Mouse (Mus musculus) stomach, embryonic 14.5 days (tissue): ENCODE results near the gene Slc35a2. TPM values are rescaled to one million over a fixed set of nuclear protein-coding genes. Genes with fewer than 3 reads are reported as not detected.
"Not testable (repeated sequence)": the region's sequence is repeated elsewhere in the genome, so short reads cannot be mapped to it uniquely, and the experiment has no call there.

Experiments
- ATAC-seq: fragments of 200-750 bp; cut with Nextera tagmentation; 2 replicates; pipeline ENCODE4 v1.8.0; 2017; ENCODE audit warnings: low read depth, moderate TSS enrichment; ENCODE audit not compliant: insufficient number of reproducible peaks, insufficient read depth, low FRiP score
- H3K27ac ChIP-seq: fragments of 300-500 bp; sonication (generic); 2 replicates; pipeline ENCODE4 v1.5.1; 2014; ENCODE audit warnings: mild to moderate bottlenecking, low read length, moderate library complexity, mixed read lengths
- H3K27me3 ChIP-seq: fragments of 300-500 bp; sonication (generic); 2 replicates; pipeline ENCODE4 v1.6.1; 2014; ENCODE audit warnings: low read length, control low read depth, mixed read lengths; ENCODE audit not compliant: control insufficient read depth, insufficient read depth
- H3K36me3 ChIP-seq: fragments of 300-500 bp; sonication (generic); 2 replicates; pipeline ENCODE4 v1.6.1; 2014; ENCODE audit warnings: mild to moderate bottlenecking, control low read depth, low read length, moderate library complexity, mixed read lengths; ENCODE audit not compliant: control insufficient read depth, insufficient read depth
- H3K4me1 ChIP-seq: fragments of 300-500 bp; sonication (generic); 2 replicates; pipeline ENCODE4 v1.6.1; 2014; ENCODE audit warnings: low read length, control low read depth, mixed read lengths; ENCODE audit not compliant: control insufficient read depth, insufficient read depth
- H3K4me2 ChIP-seq: fragments of 300-500 bp; sonication (generic); replicated peaks from 2 replicates; pipeline ENCODE4 v1.6.1; 2014; ENCODE audit warnings: low read depth, low read length, control low read depth
- H3K4me3 ChIP-seq: fragments of 300-500 bp; sonication (generic); 2 replicates; pipeline ENCODE4 v1.5.1; 2014; ENCODE audit warnings: low read depth, low read length, control low read depth
- H3K9ac ChIP-seq: fragments of 300-500 bp; sonication (generic); replicated peaks from 2 replicates; pipeline ENCODE4 v1.6.1; 2014; ENCODE audit warnings: low read depth, mild to moderate bottlenecking, control low read depth, low read length, moderate library complexity, mixed read lengths
- H3K9me3 ChIP-seq: fragments of 300-500 bp; sonication (generic); 2 replicates; pipeline ENCODE4 v1.6.1; 2016; ENCODE audit warnings: low read depth, low read length, control low read depth; ENCODE audit not compliant: control insufficient read depth
- WGBS: fragments of 180-500 bp; shearing (Covaris S2); extraction: QIAGEN DNeasy Blood & Tissue Kit; methylation state at CpG from one replicate; pipeline ENCODE4 v1.1.7; 2014; 5-methylcytosine and 5-hydroxymethylcytosine counted together
- polyA plus RNA-seq: library from polyadenylated mRNA; unstranded; fragments of >200 nt; fragmentation: Nextera tagmentation; extraction: Ambion mirVana; gene quantifications from 2 replicates; pipeline ENCODE4 v1.2.1, GENCODE M21; 2014

Gene Slc35a2
- polyA plus RNA-seq, 1 experiment from 2014 or later, result 17.4 TPM

DNA sequence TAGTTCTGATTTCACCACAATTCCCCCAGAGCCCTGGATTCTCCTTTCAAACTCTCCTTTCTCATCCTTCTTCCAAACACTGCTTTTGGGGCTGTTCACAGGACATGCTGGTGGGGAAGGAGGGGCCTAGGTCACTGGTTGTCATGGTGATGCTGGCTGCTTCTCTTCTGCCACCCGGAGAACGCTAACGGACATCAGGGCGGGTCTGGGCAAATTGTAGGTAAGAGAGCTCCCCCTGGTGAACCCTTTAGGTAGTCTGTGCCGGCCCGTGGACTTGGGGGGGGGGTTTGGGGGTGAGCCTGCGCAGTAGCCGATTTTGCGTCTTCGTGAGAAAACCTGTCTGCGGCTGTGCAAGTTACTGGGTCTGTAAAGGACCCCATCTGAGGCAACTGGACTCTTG, 4.0 kb upstream of the Slc35a2 start:
- no peak; the same call in 1 of the 2 replicates for ATAC-seq
- Histone ChIP-seq H3K4me2 (peak overlapping the region; percentile 28; the same call in 1 of the 2 replicates), H3K9me3 (no peaks in the 10 kb centered on the region), H3K27ac (no peak overlapping the region), H3K4me1 (no peaks in the 10 kb centered on the region), H3K27me3 (no peaks in the 10 kb centered on the region), H3K9ac (no peak overlapping the region), H3K36me3 (no peaks in the 10 kb centered on the region), H3K4me3 (no peak overlapping the region)
- WGBS, result 10% methylated on average over 11 of the region's 11 CpGs

GRCm38 (mm10) chrX:7898211-7898610, 14.4 kb downstream of the Slc35a2 start:
- Histone ChIP-seq H3K9ac (peak overlapping the region; percentile 33; the same call in 1 of the 2 replicates), H3K27me3 (no peaks in the 10 kb centered on the region), H3K9me3 (no peaks in the 10 kb centered on the region), H3K4me1 (no peaks in the 10 kb centered on the region), H3K27ac (no peak overlapping the region), H3K4me2 (peak overlapping the region; percentile 45), H3K36me3 (no peaks in the 10 kb centered on the region; the same call in 1 of the 2 replicates), H3K4me3 (peak overlapping the region; percentile 51)
- 32% methylated on average over 13 of the region's 13 CpGs for WGBS
- ATAC-seq, result no peak

DNA sequence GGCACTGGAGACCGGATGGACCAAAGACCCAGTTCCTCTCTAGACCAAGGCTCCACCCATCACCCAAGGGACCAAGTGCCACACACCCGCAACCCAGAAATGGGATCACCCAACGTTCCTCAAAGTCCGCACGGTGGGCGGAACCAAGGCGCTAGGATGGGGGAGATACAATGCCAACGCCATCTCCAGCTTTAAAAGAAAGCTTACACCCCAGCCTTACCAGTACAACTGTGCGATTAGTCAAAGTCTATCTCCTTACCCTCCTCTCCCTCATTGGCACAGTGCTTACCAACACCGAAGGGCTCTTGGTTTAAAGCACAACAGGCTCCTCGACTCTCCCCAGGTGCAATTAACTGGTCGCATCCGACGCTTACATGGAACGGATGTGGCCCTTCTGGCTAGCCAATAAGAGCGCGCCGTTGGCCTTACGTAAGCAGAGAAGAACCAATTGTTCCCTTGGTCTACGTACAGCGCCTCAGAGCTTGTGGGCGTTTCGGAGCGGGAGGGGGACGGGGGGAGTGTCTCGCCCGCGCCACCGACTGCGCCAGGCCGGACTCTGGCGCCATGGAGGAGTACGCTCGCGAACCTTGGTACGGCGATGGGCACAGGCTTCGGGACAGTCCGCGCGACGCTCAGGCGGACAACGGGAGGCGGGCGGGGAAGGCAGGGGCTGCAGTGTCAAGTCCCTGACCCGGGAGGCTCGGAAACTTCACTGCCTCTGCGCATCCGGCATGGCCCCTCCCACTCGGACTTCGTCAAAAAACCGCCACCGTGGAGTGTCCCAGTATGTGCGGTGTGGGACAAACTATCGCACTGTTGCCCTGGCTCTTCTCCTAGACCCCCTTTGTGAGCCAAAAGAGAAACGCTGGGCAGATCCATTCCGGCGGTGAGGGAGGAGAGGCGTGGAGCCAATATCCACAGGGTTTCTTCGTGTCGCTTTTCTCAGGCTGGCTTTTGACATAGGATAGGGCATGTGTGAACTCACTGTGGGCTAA, 15.3 kb downstream of the Slc35a2 start, which contains the start of the genes Pqbp1 and Timm17b:
TSS of gene Pqbp1 (minus strand) at position 390 of the 995 bp plus-strand sequence.
TSS of gene Timm17b (plus strand) at position 478 of the 995 bp plus-strand sequence.
- peak within 1 kb of the TSS; percentile 45 for H3K4me2 ChIP-seq
- peak within 1 kb of the TSS; percentile 51 for H3K4me3 ChIP-seq
- H3K4me1 ChIP-seq, result no peaks in the 10 kb centered on the region
- H3K9ac ChIP-seq, result peak within 1 kb of the TSS; percentile 53
- ATAC-seq, result peak; percentile 99
- no peaks in the 10 kb centered on the region for H3K9me3 ChIP-seq
- H3K36me3 ChIP-seq, result no peaks in the 10 kb centered on the region; the same call in 1 of the 2 replicates
- no peaks in the 10 kb centered on the region for H3K27me3 ChIP-seq
- WGBS, result 13% methylated on average over 62 of the region's 62 CpGs
- H3K27ac ChIP-seq, result peak within 1 kb of the TSS; percentile 71; the same call in 1 of the 2 replicates

GRCm38 (mm10) chrX:7904441-7904840, 20.6 kb downstream of the Slc35a2 start:
- Histone ChIP-seq H3K9ac (no peak overlapping the region), H3K36me3 (peaks cover 8% of the 10 kb centered on the region; the same call in 1 of the 2 replicates), H3K4me1 (no peaks in the 10 kb centered on the region), H3K27ac (no peak overlapping the region), H3K27me3 (no peaks in the 10 kb centered on the region), H3K4me2 (no peak overlapping the region), H3K9me3 (no peaks in the 10 kb centered on the region), H3K4me3 (no peak overlapping the region)
- no peak for ATAC-seq
- 90% methylated on average over 5 of the region's 5 CpGs for WGBS

DNA sequence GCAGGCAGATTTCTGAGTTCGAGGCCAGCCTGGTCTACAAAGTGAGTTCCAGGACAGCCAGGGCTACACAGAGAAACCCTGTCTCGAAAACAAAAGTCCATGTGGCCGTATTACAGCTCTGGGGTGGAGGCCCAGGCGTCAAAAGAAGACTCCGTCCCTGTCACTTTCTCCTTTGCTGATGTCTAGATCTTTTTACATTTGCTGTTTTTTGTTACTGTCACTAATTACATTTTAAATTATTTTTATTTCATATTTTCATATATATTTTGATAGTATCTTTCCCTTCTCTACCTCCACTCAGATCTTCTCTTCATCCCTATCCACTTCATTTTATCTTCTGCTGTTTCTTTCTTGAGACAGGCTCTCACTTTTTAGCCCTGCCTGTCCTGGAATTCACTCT, 23.9 kb downstream of the Slc35a2 start, which contains the start of gene Gm10491:
TSS of gene Gm10491 (minus strand) at position 101 of the 400 bp plus-strand sequence.
- WGBS, result 90% methylated on average over 5 of the region's 5 CpGs
- Histone ChIP-seq H3K9ac (no peak within 1 kb of the TSS), H3K4me3 (no peak within 1 kb of the TSS), H3K4me1 (no peaks in the 10 kb centered on the region), H3K27ac (no peak within 1 kb of the TSS), H3K36me3 (peaks cover 8% of the 10 kb centered on the region; the same call in 1 of the 2 replicates), H3K27me3 (no peaks in the 10 kb centered on the region), H3K4me2 (no peak within 1 kb of the TSS), H3K9me3 (no peaks in the 10 kb centered on the region)
- ATAC-seq, result no peak

DNA sequence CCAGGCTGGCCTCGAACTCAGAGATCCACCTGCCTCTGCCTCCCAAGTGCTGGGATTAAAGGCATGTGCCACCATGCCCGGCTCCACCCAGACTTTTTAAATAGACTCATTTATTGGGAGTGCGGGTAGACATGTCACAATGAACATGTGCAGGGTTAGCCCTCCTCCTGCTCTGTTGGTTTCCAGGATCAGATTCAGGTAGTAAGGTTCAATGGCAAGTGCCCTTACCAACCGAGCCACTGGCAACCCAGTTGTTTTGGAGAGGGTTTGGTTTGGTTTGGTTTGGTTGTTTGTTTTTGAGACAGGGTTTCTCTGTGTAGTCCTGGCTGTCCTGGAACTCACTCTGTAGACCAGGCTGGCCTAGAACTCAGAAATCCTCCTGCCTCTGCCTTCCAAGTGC, 25.4 kb downstream of the Slc35a2 start, which contains the start of gene Gm10490:
TSS of gene Gm10490 (plus strand) at position 301 of the 400 bp plus-strand sequence.
- not testable (repeated sequence) for ATAC-seq, H3K36me3 ChIP-seq
- WGBS, result 90% methylated on average over 4 of the region's 4 CpGs

DNA sequence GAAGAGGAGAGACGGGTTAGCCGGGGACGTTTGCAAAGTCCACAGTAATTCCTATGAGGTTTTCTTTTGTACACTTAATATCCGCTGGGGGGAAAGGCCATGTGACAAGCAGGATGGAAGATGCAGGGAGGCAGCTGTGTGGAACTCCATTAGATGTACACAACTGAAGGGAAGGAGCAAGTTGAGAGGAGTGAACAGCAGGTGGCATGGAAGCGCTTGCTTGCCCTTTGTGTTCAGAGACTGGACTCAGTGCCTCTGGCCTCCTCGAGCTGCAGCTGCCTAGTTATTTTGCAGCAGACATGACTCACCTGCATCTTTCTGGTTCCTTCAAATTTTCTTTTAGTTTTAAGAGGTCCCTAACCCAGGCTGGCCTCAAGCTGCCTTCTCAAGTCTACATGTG, 26.6 kb downstream of the Slc35a2 start:
- Histone ChIP-seq H3K9me3 (no peaks in the 10 kb centered on the region), H3K36me3 (peaks cover 8% of the 10 kb centered on the region; the same call in 1 of the 2 replicates), H3K4me1 (no peaks in the 10 kb centered on the region), H3K4me3 (no peak overlapping the region), H3K27ac (no peak overlapping the region), H3K27me3 (no peaks in the 10 kb centered on the region), H3K4me2 (no peak overlapping the region), H3K9ac (no peak overlapping the region)
- 50% methylated on average over 6 of the region's 6 CpGs for WGBS
- no peak for ATAC-seq

More for the DNA sequence above, 25.4 kb downstream of the Slc35a2 start, which contains the start of gene Gm10490:
- H3K27me3 ChIP-seq, H3K4me3 ChIP-seq, H3K4me2 ChIP-seq, H3K9ac ChIP-seq, H3K27ac ChIP-seq, H3K9me3 ChIP-seq, H3K4me1 ChIP-seq: not testable (repeated sequence)

- WGBS, result 41% methylated on average over 3 of the region's 3 CpGs
- not testable (repeated sequence) for H3K36me3 ChIP-seq, H3K27me3 ChIP-seq
These were observed 31.8 kb downstream of the Slc35a2 start for GRCm38 (mm10) chrX:7915669-7916068.

More at GRCm38 (mm10) chrX:7915669-7916068, 31.8 kb downstream of the Slc35a2 start:
- not testable (repeated sequence) for H3K4me2 ChIP-seq, H3K27ac ChIP-seq, H3K9ac ChIP-seq, H3K4me3 ChIP-seq, H3K9me3 ChIP-seq, H3K4me1 ChIP-seq, ATAC-seq
